Mouse (Mus musculus) CH12.LX (cell line): ENCODE measurements around the gene Baiap2l1. TPM values are rescaled to one million over a fixed set of nuclear protein-coding genes. Genes with fewer than 3 reads are reported as not detected.

Experiments
- DNase-seq: peaks from one replicate; pipeline ENCODE4 v3.0.0-alpha.2; 2013; ENCODE audit errors: extremely low read depth
- H3K27ac ChIP-seq: 2 replicates; pipeline ENCODE4 v1.5.1; 2012; ENCODE audit warnings: low read depth, mild to moderate bottlenecking, control low read depth, moderate library complexity; ENCODE audit not compliant: insufficient read depth
- H3K27me3 ChIP-seq: replicated peaks from 2 replicates; pipeline ENCODE3; 2012; ENCODE audit warnings: inconsistent platforms
- H3K36me3 ChIP-seq, 2 experiments: replicated peaks in 1 of 2; 2 replicates each; pipeline versions ENCODE3 to v1.6.1; 2012; ENCODE audit warnings: inconsistent platforms in 1 of 2, low read length in 1 of 2, mild to moderate bottlenecking in 1 of 2, mixed read lengths in 1 of 2, moderate library complexity in 1 of 2; ENCODE audit not compliant: control insufficient read depth in 1 of 2, insufficient read depth in 1 of 2
- H3K4me1 ChIP-seq, 2 experiments: 2 replicates each; pipeline ENCODE4 v1.6.1; 2012; ENCODE audit warnings: inconsistent platforms in 1 of 2, moderate library complexity in 1 of 2; ENCODE audit not compliant: insufficient read depth in 2 of 2, control insufficient read depth in 1 of 2
- H3K4me2 ChIP-seq: 2 replicates; pipeline ENCODE4 v1.6.1; 2012; ENCODE audit warnings: low read depth, mild to moderate bottlenecking, control low read depth; ENCODE audit not compliant: poor library complexity, insufficient read depth, severe bottlenecking
- H3K4me3 ChIP-seq, 3 experiments: fragments of 150-350 bp in 1 of 3; sonication (generic) in 1 of 3; replicated peaks in 1 of 3; 2 replicates each; pipeline versions ENCODE3 to v1.5.1; 2011 to 2012; ENCODE audit warnings: low read depth in 2 of 3, low read length in 2 of 3, mild to moderate bottlenecking in 2 of 3, moderate library complexity in 2 of 3, control low read depth in 1 of 3, improper control_type of control experiment in 1 of 3, inconsistent platforms in 1 of 3, mixed read lengths in 1 of 3; ENCODE audit not compliant: poor library complexity in 1 of 3
- H3K79me2 ChIP-seq: replicated peaks from 2 replicates; pipeline ENCODE4 v1.6.1; 2012; ENCODE audit warnings: mild to moderate bottlenecking, moderate library complexity; ENCODE audit not compliant: control insufficient read depth, poor library complexity, insufficient read depth, severe bottlenecking; ENCODE audit errors: extremely low read depth
- H3K9ac ChIP-seq: 2 replicates; pipeline ENCODE4 v1.6.1; 2012; ENCODE audit warnings: low read depth, mild to moderate bottlenecking, control low read depth, moderate library complexity; ENCODE audit not compliant: insufficient read depth
- H3K9me3 ChIP-seq: replicated peaks from 2 replicates; pipeline ENCODE3; 2012; ENCODE audit warnings: low read length, inconsistent platforms, mixed read lengths
- BHLHE40 ChIP-seq: IDR thresholded peaks from 2 replicates; pipeline ENCODE4 v1.6.1; 2011; ENCODE audit warnings: mild to moderate bottlenecking, low read depth, low read length, improper control_type of control experiment
- CHD1 ChIP-seq: IDR thresholded peaks from 2 replicates; pipeline ENCODE4 v1.6.1; 2012; ENCODE audit warnings: low read depth, low read length, improper control_type of control experiment, inconsistent platforms
- CHD2 ChIP-seq: IDR thresholded peaks from 2 replicates; pipeline ENCODE4 v1.6.1; 2011; ENCODE audit warnings: low read length, improper control_type of control experiment
- ELF1 ChIP-seq: IDR thresholded peaks from 2 replicates; pipeline ENCODE4 v1.6.1; 2014; ENCODE audit warnings: low read depth, mild to moderate bottlenecking, inconsistent platforms, low read length, improper control_type of control experiment
- EP300 ChIP-seq: IDR thresholded peaks from 2 replicates; pipeline ENCODE4 v1.6.1; 2011; ENCODE audit warnings: low read length, improper control_type of control experiment
- ETS1 ChIP-seq: conservative IDR thresholded peaks from 2 replicates; pipeline ENCODE4 v1.6.1; 2012; ENCODE audit warnings: low read depth, mild to moderate bottlenecking, inconsistent platforms, low read length, improper control_type of control experiment, moderate library complexity
- GABPA ChIP-seq: IDR thresholded peaks from 2 replicates; pipeline ENCODE4 v1.6.1; 2012; ENCODE audit warnings: low read depth, low read length, improper control_type of control experiment, inconsistent platforms; ENCODE audit not compliant: insufficient replicate concordance
- HCFC1 ChIP-seq: IDR thresholded peaks from 2 replicates; pipeline ENCODE4 v1.6.1; 2012; ENCODE audit warnings: low read depth, mild to moderate bottlenecking, inconsistent platforms, low read length, improper control_type of control experiment
- IRF4 ChIP-seq: IDR thresholded peaks from 2 replicates; pipeline ENCODE4 v1.6.1; 2014; ENCODE audit warnings: low read depth, mild to moderate bottlenecking, inconsistent platforms, low read length, improper control_type of control experiment
- JUN ChIP-seq: IDR thresholded peaks from 2 replicates; pipeline ENCODE4 v1.6.1; 2011; ENCODE audit warnings: low read depth, mild to moderate bottlenecking, low read length, improper control_type of control experiment, moderate library complexity; ENCODE audit not compliant: insufficient read depth
- JUND ChIP-seq: conservative IDR thresholded peaks from 2 replicates; pipeline ENCODE4 v1.6.1; 2011; ENCODE audit warnings: low read depth, low read length, improper control_type of control experiment
- MAFK ChIP-seq: IDR thresholded peaks from 2 replicates; pipeline ENCODE4 v1.6.1; 2011; ENCODE audit warnings: low read length, improper control_type of control experiment; ENCODE audit not compliant: insufficient replicate concordance
- MAX ChIP-seq: IDR thresholded peaks from 2 replicates; pipeline ENCODE4 v1.6.1; 2011; ENCODE audit warnings: low read length, improper control_type of control experiment
- MAZ ChIP-seq: IDR thresholded peaks from 2 replicates; pipeline ENCODE4 v1.6.1; 2012; ENCODE audit warnings: low read depth, mild to moderate bottlenecking, inconsistent platforms, low read length, improper control_type of control experiment, moderate library complexity
- MYC ChIP-seq: IDR thresholded peaks from 2 replicates; pipeline ENCODE4 v1.6.1; 2011; ENCODE audit warnings: low read depth, mild to moderate bottlenecking, improper control_type of control experiment, low read length
- NELFE ChIP-seq: IDR thresholded peaks from 2 replicates; pipeline ENCODE4 v1.6.1; 2011; ENCODE audit warnings: low read depth, low read length, improper control_type of control experiment
- NRF1 ChIP-seq: IDR thresholded peaks from 2 replicates; pipeline ENCODE4 v1.6.1; 2014; ENCODE audit warnings: low read depth, mild to moderate bottlenecking, inconsistent platforms, low read length, improper control_type of control experiment, moderate library complexity
- PAX5 ChIP-seq: IDR thresholded peaks from 2 replicates; pipeline ENCODE4 v1.6.1; 2012; ENCODE audit warnings: low read length, inconsistent platforms, mixed read lengths
- POLR2A ChIP-seq: IDR thresholded peaks from 2 replicates; pipeline ENCODE4 v1.6.1; 2011; ENCODE audit warnings: low read depth, mild to moderate bottlenecking, improper control_type of control experiment, low read length
- RAD21 ChIP-seq: IDR thresholded peaks from 2 replicates; pipeline ENCODE4 v1.6.1; 2011; ENCODE audit warnings: low read depth, mild to moderate bottlenecking, low read length, improper control_type of control experiment, moderate library complexity
- TBP ChIP-seq: conservative IDR thresholded peaks from 2 replicates; pipeline ENCODE4 v1.6.1; 2011; ENCODE audit warnings: low read depth, low read length, improper control_type of control experiment
- TCF12 ChIP-seq: IDR thresholded peaks from 2 replicates; pipeline ENCODE4 v1.6.1; 2014; ENCODE audit warnings: low read depth, mild to moderate bottlenecking, inconsistent platforms, low read length, improper control_type of control experiment
- UBTF ChIP-seq: IDR thresholded peaks from 2 replicates; pipeline ENCODE4 v1.6.1; 2012; ENCODE audit warnings: low read depth, mild to moderate bottlenecking, inconsistent platforms, low read length, improper control_type of control experiment, moderate library complexity
- USF1 ChIP-seq: IDR thresholded peaks from 2 replicates; pipeline ENCODE4 v1.6.1; 2014; ENCODE audit warnings: low read depth, mild to moderate bottlenecking, inconsistent platforms, low read length, improper control_type of control experiment
- ZC3H11A ChIP-seq: IDR thresholded peaks from 2 replicates; pipeline ENCODE4 v1.6.1; 2012; ENCODE audit warnings: low read depth, mild to moderate bottlenecking, inconsistent platforms, low read length, improper control_type of control experiment
- ZKSCAN1 ChIP-seq: IDR thresholded peaks from 2 replicates; pipeline ENCODE4 v1.6.1; 2012; ENCODE audit warnings: low read depth, inconsistent platforms, low read length, improper control_type of control experiment, borderline replicate concordance
- ZMIZ1 ChIP-seq: IDR thresholded peaks from 2 replicates; pipeline ENCODE4 v1.6.1; 2012; ENCODE audit warnings: low read depth, mild to moderate bottlenecking, inconsistent platforms, low read length, improper control_type of control experiment
- ZNF384 ChIP-seq: IDR thresholded peaks from 2 replicates; pipeline ENCODE4 v1.6.1; 2012; ENCODE audit warnings: low read depth, low read length, improper control_type of control experiment, inconsistent platforms
- dilution Hi-C: fragments of 300-500 bp; cut with MboI; formaldehyde crosslinking; loops from 2 replicates; pipeline ENCODE4 v1.14.3; 2020; ENCODE audit warnings: low sequenced_read_pairs; ENCODE audit not compliant: extremely low pct_unique_long_range_greater_than_20kb, extremely low pct_ligation_motif_present
- in situ Hi-C: fragments of 300-500 bp; cut with MboI; formaldehyde crosslinking; loops from 3 replicates; pipeline ENCODE4 v1.14.3; 2019; ENCODE audit warnings: low sequenced_read_pairs, low pct_ligation_motif_present, low pct_unique_long_range_greater_than_20kb, mixed read lengths
- polyA plus RNA-seq: library from polyadenylated mRNA; unstranded; fragments of >175 nt; gene quantifications from 2 replicates; pipeline ENCODE4 v1.2.1, GENCODE M21; 2012; ENCODE audit warnings: low read depth; ENCODE audit not compliant: insufficient read length
- total RNA-seq, 2 experiments: library from RNA; depleted of rRNA; stranded (reverse); fragments of 300-350 nt in 1 of 2; fragments of >200 nt in 1 of 2; gene quantifications; 2 replicates each; pipeline ENCODE4 v1.2.3; 2012 to 2014

Gene Baiap2l1
- total and polyA plus RNA-seq, 3 experiments = 0.04 to 0.40 (median 0.11) TPM

GRCm38 (mm10) chr5:144243901-144244487 lies 113.9 kb downstream of the Baiap2l1 start, which contains the start of gene Bri3:
Gene Bri3 (plus strand): TSS chr5:144244437.
- dilution Hi-C loops = no loop called here
- H3K27ac ChIP-seq = no peak within 1 kb of the TSS
- TF ChIP-seq IRF4 (no peak), MYC (no peak), JUN (no peak), RAD21 (no peak), NELFE (no peak), BHLHE40 (no peak), NRF1 (no peak), MAZ (no peak), MAFK (no peak), ZNF384 (no peak), USF1 (no peak), UBTF (no peak), ELF1 (no peak), POLR2A (no peak), MAX (no peak), TBP (no peak), PAX5 (no peak), ZMIZ1 (no peak), CHD2 (no peak), GABPA (no peak)
- no peak within 1 kb of the TSS for H3K4me2 ChIP-seq
- no peaks in the 10 kb centered on the region for H3K27me3 ChIP-seq
- H3K4me3 ChIP-seq = no peak within 1 kb of the TSS
- in situ Hi-C loops = no loop called here
- no peaks in the 10 kb centered on the region for H3K4me1 ChIP-seq
- no peak within 1 kb of the TSS for H3K9ac ChIP-seq
- no peaks in the 10 kb centered on the region for H3K79me2 ChIP-seq
- DNase-seq = no peak
- H3K36me3 ChIP-seq = no peaks in the 10 kb centered on the region
- H3K9me3 ChIP-seq = no peaks in the 10 kb centered on the region

- no peaks in the 10 kb centered on the region for H3K27me3 ChIP-seq
- no peak overlapping the region for H3K4me3 ChIP-seq
- no peaks in the 10 kb centered on the region for H3K4me1 ChIP-seq
- peaks cover 4% of the 10 kb centered on the region for H3K9me3 ChIP-seq
- H3K79me2 ChIP-seq = no peaks in the 10 kb centered on the region
- dilution Hi-C loops (no loop called here), in situ Hi-C loops (no loop called here)
- no peaks in the 10 kb centered on the region for H3K36me3 ChIP-seq
- no peak overlapping the region for H3K4me2 ChIP-seq
- no peak for TF ChIP-seq NRF1
- TF ChIP-seq CHD2 = no peak
- TF ChIP-seq UBTF = no peak
- TF ChIP-seq JUND = no peak
- no peak for TF ChIP-seq CHD1
- TF ChIP-seq ZKSCAN1 = no peak
- TF ChIP-seq ETS1 = no peak
- TF ChIP-seq USF1 = no peak
- no peak for TF ChIP-seq JUN
- TF ChIP-seq ELF1 = no peak
- TF ChIP-seq POLR2A = no peak
- TF ChIP-seq ZC3H11A = no peak
- TF ChIP-seq MAX = no peak
- no peak for TF ChIP-seq EP300
- no peak for TF ChIP-seq HCFC1
- no peak for TF ChIP-seq MAZ
- TF ChIP-seq TCF12 = no peak
- no peak for TF ChIP-seq MAFK
- no peak for TF ChIP-seq IRF4
- TF ChIP-seq TBP = no peak
- DNase-seq = no peak
- no peak overlapping the region for H3K27ac ChIP-seq
- H3K9ac ChIP-seq = no peak overlapping the region
These were observed 118.9 kb downstream of the Baiap2l1 start for GRCm38 (mm10) chr5:144238969-144239368.
